Mouse (Mus musculus) gastrocnemius, postnatal 10 days (tissue): ENCODE data around the gene Timp4. TPM values are rescaled to one million over a fixed set of nuclear protein-coding genes. Genes with fewer than 3 reads are reported as not detected.
"Not testable (repeated sequence)": the region's sequence is repeated elsewhere in the genome, so short reads cannot be mapped to it uniquely, and the experiment has no call there.

Experiments
- DNase-seq: peaks from one replicate; pipeline ENCODE4 v3.0.0; 2021; ENCODE audit warnings: mixed read lengths
- total RNA-seq, 2 experiments: library from RNA; stranded (reverse); gene quantifications; 2 replicates each; pipeline ENCODE4 v1.2.3; 2021

Timp4 gene
- total RNA-seq, 2 experiments from 2014 or later = 2.0 to 7.1 TPM

- peak; percentile 44 for DNase-seq
Observed at GRCm38 (mm10) chr6:115251531-115251985, 447 bp downstream of the Timp4 start.

GRCm38 (mm10) chr6:115245500-115246058 is 6.4 kb downstream of the Timp4 start:
- no peak for DNase-seq

GRCm38 (mm10) chr6:115244222-115244621 is 7.8 kb downstream of the Timp4 start:
- DNase-seq = no peak

- DNase-seq = no peak
Observed at GRCm38 (mm10) chr6:115241939-115242338, 10.1 kb downstream of the Timp4 start.

- no peak for DNase-seq
Observed at GRCm38 (mm10) chr6:115241131-115241699, 10.8 kb downstream of the Timp4 start.

GRCm38 (mm10) chr6:115240431-115240830 is 11.6 kb downstream of the Timp4 start:
- not testable (repeated sequence) for DNase-seq

- no peak for DNase-seq
Observed at GRCm38 (mm10) chr6:115239335-115239734, 12.7 kb downstream of the Timp4 start.

- no peak for DNase-seq
Observed at GRCm38 (mm10) chr6:115238031-115239027, 13.7 kb downstream of the Timp4 start.

GRCm38 (mm10) chr6:115232562-115232961 is 19.4 kb downstream of the Timp4 start:
- no peak for DNase-seq

GRCm38 (mm10) chr6:115231836-115232235 is 20.2 kb downstream of the Timp4 start:
- no peak for DNase-seq

- no peak for DNase-seq
Observed at GRCm38 (mm10) chr6:115230557-115230956, 21.4 kb downstream of the Timp4 start.

GRCm38 (mm10) chr6:115227529-115227928 is 24.5 kb downstream of the Timp4 start:
- DNase-seq = peak; percentile 70

GRCm38 (mm10) chr6:115227043-115227442 is 25.0 kb downstream of the Timp4 start, which contains the start of gene Gm17482:
Gene Gm17482 (plus strand): TSS chr6:115227343.
- no peak for DNase-seq

GRCm38 (mm10) chr6:115225519-115225918 is 26.5 kb downstream of the Timp4 start:
- DNase-seq = no peak

GRCm38 (mm10) chr6:115221215-115221641 is 30.8 kb downstream of the Timp4 start:
- no peak for DNase-seq

GRCm38 (mm10) chr6:115213129-115213528 is 38.9 kb downstream of the Timp4 start:
- DNase-seq = no peak

GRCm38 (mm10) chr6:115212132-115212903 is 39.7 kb downstream of the Timp4 start:
- DNase-seq = no peak

GRCm38 (mm10) chr6:115210820-115211219 is 41.2 kb downstream of the Timp4 start:
- DNase-seq = no peak

- DNase-seq = no peak
Observed at GRCm38 (mm10) chr6:115210187-115210586, 41.8 kb downstream of the Timp4 start.

GRCm38 (mm10) chr6:115203029-115203428 is 49.0 kb downstream of the Timp4 start:
- no peak for DNase-seq

- no peak for DNase-seq
Observed at GRCm38 (mm10) chr6:115200753-115201152, 51.3 kb downstream of the Timp4 start.
